Mouse (Mus musculus): ENCODE measurements around the gene Fancd2. TPM values are rescaled to one million over a fixed set of nuclear protein-coding genes. Genes with fewer than 3 reads are reported as not detected.

The Fancd2 gene
- total RNA-seq, 2 experiments from 2014 or later, result 27.4 to 28.2 TPM

Other genes starting within 250 kb of the Fancd2 start
- gene Cpne9, start 249.4 kb upstream of the Fancd2 start, total RNA-seq (2014; fragmentation: Nextera tagmentation), result 0.19 TPM in 1 of 2 replicates, not detected in the other
- gene Cpne9, start 249.4 kb upstream of the Fancd2 start, total RNA-seq (2017), result 0.39 TPM in 1 of 2 replicates, not detected in the other
- 48.4 and 53.2 TPM in 2 replicates for gene Brpf1, start 224.5 kb upstream of the Fancd2 start, total RNA-seq (2014; fragmentation: Nextera tagmentation)
- 40.0 and 43.8 TPM in 2 replicates for gene Brpf1, start 224.5 kb upstream of the Fancd2 start, total RNA-seq (2017)
- gene Ogg1, start 204.7 kb upstream of the Fancd2 start, total RNA-seq (2014; fragmentation: Nextera tagmentation), result 13.8 and 17.8 TPM in 2 replicates
- gene Ogg1, start 204.7 kb upstream of the Fancd2 start, total RNA-seq (2017), result 6.4 and 7.9 TPM in 2 replicates
- gene Camk1, start 187.7 kb upstream of the Fancd2 start, total RNA-seq (2014; fragmentation: Nextera tagmentation), result 18.7 and 23.0 TPM in 2 replicates
- 17.2 and 18.3 TPM in 2 replicates for gene Camk1, start 187.7 kb upstream of the Fancd2 start, total RNA-seq (2017)
- gene Tada3, start 153.8 kb upstream of the Fancd2 start, total RNA-seq (2014; fragmentation: Nextera tagmentation), result 18.9 and 21.0 TPM in 2 replicates
- gene Tada3, start 153.8 kb upstream of the Fancd2 start, total RNA-seq (2017), result 9.7 and 13.8 TPM in 2 replicates
- 223 and 277 TPM in 2 replicates for gene Arpc4, start 153.6 kb upstream of the Fancd2 start, total RNA-seq (2014; fragmentation: Nextera tagmentation)
- 211 and 270 TPM in 2 replicates for gene Arpc4, start 153.6 kb upstream of the Fancd2 start, total RNA-seq (2017)
- gene Ttll3, start 142.4 kb upstream of the Fancd2 start, total RNA-seq (2014; fragmentation: Nextera tagmentation), result 1.5 and 3.1 TPM in 2 replicates
- 0.26 and 1.8 TPM in 2 replicates for gene Ttll3, start 142.4 kb upstream of the Fancd2 start, total RNA-seq (2017)
- gene Rpusd3, start 112.3 kb upstream of the Fancd2 start, total RNA-seq (2014; fragmentation: Nextera tagmentation), result 10.8 and 15.3 TPM in 2 replicates
- gene Rpusd3, start 112.3 kb upstream of the Fancd2 start, total RNA-seq (2017), result 11.2 and 18.9 TPM in 2 replicates
- gene Cidec, start 95.9 kb upstream of the Fancd2 start, total RNA-seq (2014; fragmentation: Nextera tagmentation), result not detected in 2 replicates
- gene Cidec, start 95.9 kb upstream of the Fancd2 start, total RNA-seq (2017), result not detected in 2 replicates
- 53.5 and 73.6 TPM in 2 replicates for gene Jagn1, start 89.1 kb upstream of the Fancd2 start, total RNA-seq (2014; fragmentation: Nextera tagmentation)
- gene Jagn1, start 89.1 kb upstream of the Fancd2 start, total RNA-seq (2017), result 23.2 and 28.3 TPM in 2 replicates
- not detected in 2 replicates for gene Il17re, start 73.2 kb upstream of the Fancd2 start, total RNA-seq (2014; fragmentation: Nextera tagmentation)
- gene Il17re, start 73.2 kb upstream of the Fancd2 start, total RNA-seq (2017), result 0.31 and 0.43 TPM in 2 replicates
- not detected in 2 replicates for gene Il17rc, start 60.3 kb upstream of the Fancd2 start, total RNA-seq (2014; fragmentation: Nextera tagmentation)
- gene Il17rc, start 60.3 kb upstream of the Fancd2 start, total RNA-seq (2017), result not detected in 2 replicates
- 15.3 and 17.8 TPM in 2 replicates for gene Creld1, start 48.4 kb upstream of the Fancd2 start, total RNA-seq (2014; fragmentation: Nextera tagmentation)
- gene Creld1, start 48.4 kb upstream of the Fancd2 start, total RNA-seq (2017), result 6.7 and 9.4 TPM in 2 replicates
- gene Prrt3, start 29.8 kb upstream of the Fancd2 start, total RNA-seq (2014; fragmentation: Nextera tagmentation), result not detected in 2 replicates
- not detected in 2 replicates for gene Prrt3, start 29.8 kb upstream of the Fancd2 start, total RNA-seq (2017)
- 47.4 and 48.0 TPM in 2 replicates for gene Emc3, start within 50 bp of the Fancd2 start, total RNA-seq (2014; fragmentation: Nextera tagmentation)
- gene Emc3, start within 50 bp of the Fancd2 start, total RNA-seq (2017), result 38.7 and 41.8 TPM in 2 replicates
- not detected in 2 replicates for gene Fancd2os, start 69.0 kb downstream of the Fancd2 start, total RNA-seq (2014; fragmentation: Nextera tagmentation)
- not detected in 2 replicates for gene Fancd2os, start 69.0 kb downstream of the Fancd2 start, total RNA-seq (2017)
- 223 and 247 TPM in 2 replicates for gene Brk1, start 73.1 kb downstream of the Fancd2 start, total RNA-seq (2014; fragmentation: Nextera tagmentation)
- gene Brk1, start 73.1 kb downstream of the Fancd2 start, total RNA-seq (2017), result 96.6 and 108 TPM in 2 replicates
- 15.7 and 24.6 TPM in 2 replicates for gene Vhl, start 92.3 kb downstream of the Fancd2 start, total RNA-seq (2014; fragmentation: Nextera tagmentation)
- gene Vhl, start 92.3 kb downstream of the Fancd2 start, total RNA-seq (2017), result 11.0 and 11.3 TPM in 2 replicates
- 6.7 and 9.5 TPM in 2 replicates for gene Irak2, start 106.8 kb downstream of the Fancd2 start, total RNA-seq (2014; fragmentation: Nextera tagmentation)
- 6.4 and 17.5 TPM in 2 replicates for gene Irak2, start 106.8 kb downstream of the Fancd2 start, total RNA-seq (2017)
- gene Tatdn2, start 165.4 kb downstream of the Fancd2 start, total RNA-seq (2014; fragmentation: Nextera tagmentation), result 32.5 and 43.1 TPM in 2 replicates
- 111 and 115 TPM in 2 replicates for gene Tatdn2, start 165.4 kb downstream of the Fancd2 start, total RNA-seq (2017)
- not detected in 2 replicates for gene Ghrl, start 188.2 kb downstream of the Fancd2 start, total RNA-seq (2014; fragmentation: Nextera tagmentation)
- gene Ghrl, start 188.2 kb downstream of the Fancd2 start, total RNA-seq (2017), result 3.2 TPM in 1 of 2 replicates, not detected in the other
- 141 and 145 TPM in 2 replicates for gene Sec13, start 209.1 kb downstream of the Fancd2 start, total RNA-seq (2014; fragmentation: Nextera tagmentation)
- gene Sec13, start 209.1 kb downstream of the Fancd2 start, total RNA-seq (2017), result 161 and 217 TPM in 2 replicates

Measured in granulocyte monocyte progenitor cell, adult 5-6 weeks (primary cell).